Mouse (Mus musculus) gonadal fat pad, adult 2 months (tissue): Measurements from ENCODE around the gene Ppm1m. TPM values are rescaled to one million over a fixed set of nuclear protein-coding genes. Genes with fewer than 3 reads are reported as not detected.

Experiments used
- DNase-seq: peaks from one replicate; pipeline ENCODE4 v3.0.0-alpha.2; 2012; ENCODE audit warnings: low read depth
- polyA plus RNA-seq: library from polyadenylated mRNA; depleted of rRNA; stranded (reverse); fragments of >200 nt; gene quantifications from 2 replicates; pipeline ENCODE4 v1.2.3, GENCODE M21; 2012; rRNA removed

Gene Ppm1m
- polyA plus RNA-seq, 1 experiment, result 104 TPM

DNA sequence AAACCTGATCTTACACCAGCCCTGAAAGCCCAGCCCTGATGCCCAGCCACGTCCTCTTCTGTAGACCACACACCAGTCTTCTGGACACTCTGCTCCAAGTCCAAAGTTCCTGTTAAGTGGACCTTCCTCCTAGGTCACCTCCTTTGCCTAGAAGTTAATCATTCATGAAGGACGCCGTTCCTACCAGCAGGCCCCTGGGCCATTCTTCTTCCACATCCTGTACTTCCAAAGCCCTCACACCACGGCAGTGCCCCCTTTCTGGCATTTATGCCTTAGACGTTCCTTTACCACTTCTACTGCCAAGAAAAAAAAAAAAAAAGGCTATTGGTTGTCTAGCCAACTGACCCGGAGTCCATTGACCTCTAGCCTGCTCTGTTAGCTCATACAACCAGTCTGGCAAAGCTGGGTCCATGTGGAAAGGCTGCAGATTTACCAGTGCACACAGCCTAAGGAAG lies 41.5 kb downstream of the Ppm1m start, which contains the start of gene Glyctk:
Gene Glyctk, minus strand, starts transcription at position 102 of the 455 bp plus-strand sequence.
- no peak for DNase-seq

GRCm38 (mm10) chr9:106157623-106157925 lies 42.0 kb downstream of the Ppm1m start:
- DNase-seq, result no peak

DNA sequence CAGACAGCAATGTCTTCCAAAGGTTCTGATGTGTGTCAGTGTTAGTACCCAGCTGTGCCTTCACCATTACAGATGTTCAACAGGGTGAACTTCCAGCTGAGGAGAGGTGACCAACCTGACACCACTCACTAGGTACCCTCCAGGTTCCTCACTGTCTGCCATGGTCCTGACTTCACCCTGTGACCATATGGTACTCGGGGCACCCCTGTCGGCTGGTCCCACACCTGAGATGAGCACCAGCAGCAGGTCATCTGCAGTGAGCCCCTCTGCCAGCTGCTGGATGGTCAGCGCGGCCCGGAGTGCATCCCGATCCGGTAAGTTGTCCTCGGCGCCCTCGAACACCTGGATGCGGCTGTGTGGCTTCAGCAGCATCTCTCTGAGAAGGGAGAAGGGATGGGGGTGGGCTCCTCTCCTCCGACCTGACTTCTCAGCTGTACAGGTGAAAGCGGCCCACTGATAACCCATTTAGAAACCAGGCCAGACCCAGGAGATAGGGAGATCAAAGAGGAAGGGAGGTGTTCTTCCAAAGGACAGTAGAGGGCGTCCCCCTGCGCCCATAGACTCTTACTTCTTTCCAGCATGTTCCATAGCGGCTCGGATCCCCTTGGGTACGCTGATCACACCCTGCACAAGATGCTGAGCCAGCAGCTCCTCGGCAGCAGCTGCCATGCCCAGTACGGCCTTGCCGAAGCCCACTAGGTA lies 42.5 kb downstream of the Ppm1m start:
- DNase-seq, result no peak

DNA sequence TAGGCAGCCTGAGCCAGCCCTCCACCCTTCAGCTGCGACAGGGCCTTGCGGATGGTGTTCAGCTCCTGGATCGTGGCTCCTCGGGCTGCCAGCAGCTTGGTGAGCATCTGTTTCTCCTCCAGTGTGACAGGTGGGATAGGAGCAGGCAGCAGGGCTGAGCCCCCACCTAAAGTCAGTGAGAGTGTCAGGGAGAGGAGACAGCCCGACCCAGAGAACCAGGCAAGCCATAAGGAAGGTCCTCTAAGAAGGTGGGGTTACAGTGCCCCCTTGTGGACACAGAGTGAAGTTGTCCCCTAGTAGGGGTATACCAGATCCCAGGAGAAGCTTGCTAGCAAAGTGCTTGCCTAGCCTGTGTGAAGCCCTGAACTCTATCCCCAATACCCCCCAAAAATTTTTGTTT lies 43.1 kb downstream of the Ppm1m start:
- DNase-seq, result no peak

DNA sequence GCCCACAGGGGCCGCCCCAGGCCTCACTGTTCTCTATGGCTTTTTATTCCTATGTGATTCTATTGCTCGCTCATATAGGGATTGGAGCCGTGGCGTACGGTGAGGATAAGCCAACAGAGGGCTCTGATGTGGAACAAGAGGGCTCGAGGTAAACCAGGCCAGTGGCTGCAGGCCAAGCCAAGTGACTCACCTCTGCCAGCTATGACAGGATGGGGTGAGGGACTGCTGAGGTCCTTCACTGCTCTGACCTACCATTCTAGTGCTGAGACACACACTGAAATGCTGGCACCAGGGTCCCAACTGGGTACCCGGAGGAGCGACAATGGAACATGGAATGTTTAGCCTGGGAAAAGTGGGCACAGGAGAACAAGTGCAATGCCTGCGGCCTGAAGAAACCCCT lies 45.4 kb downstream of the Ppm1m start:
- DNase-seq, result no peak

- DNase-seq, result no peak
Measured at GRCm38 (mm10) chr9:106149399-106149754, 50.2 kb downstream of the Ppm1m start.

DNA sequence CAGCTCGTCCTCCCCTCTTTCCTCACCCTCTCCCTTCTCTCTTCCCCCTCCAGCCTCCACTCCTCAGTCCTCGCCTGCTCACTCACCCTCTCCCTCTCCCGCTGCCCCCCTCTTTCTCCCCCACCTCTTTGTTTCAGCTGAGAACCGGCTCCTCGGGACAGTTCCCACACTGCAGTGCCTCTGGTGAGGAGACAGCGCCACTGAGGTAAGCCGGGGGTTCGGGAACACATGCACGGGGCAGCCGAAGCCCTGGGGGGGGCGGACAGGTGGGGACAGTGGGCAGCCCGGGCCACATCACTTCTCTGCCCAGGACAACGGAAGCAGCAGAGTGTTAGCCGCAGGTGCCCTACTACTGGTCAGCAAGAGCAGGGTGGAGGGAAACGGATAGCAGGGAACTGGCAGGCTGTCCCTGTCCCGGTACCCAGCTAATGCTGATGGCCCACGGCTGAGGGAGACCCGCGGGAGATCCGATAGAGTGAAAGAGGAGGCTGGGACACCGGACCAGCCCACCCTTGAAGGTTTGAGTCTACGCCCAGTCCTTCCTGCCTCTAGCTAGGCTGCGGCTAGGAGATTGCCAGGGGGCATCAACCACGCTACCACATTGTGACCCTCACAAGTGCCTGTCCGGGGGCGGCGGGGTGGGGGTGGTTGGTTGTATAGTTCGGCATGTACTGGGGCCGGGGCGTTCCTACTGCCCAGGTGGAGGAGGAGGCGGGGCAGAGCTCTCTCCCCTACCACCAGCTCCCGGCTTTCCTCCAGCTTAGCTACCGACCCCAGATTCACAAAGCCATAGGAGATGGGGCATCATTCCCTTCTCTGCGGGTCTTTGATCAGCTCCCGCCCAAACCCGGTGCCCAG lies 50.8 kb downstream of the Ppm1m start:
- no peak for DNase-seq

- DNase-seq, result no peak
Measured at GRCm38 (mm10) chr9:106147851-106148431, 51.6 kb downstream of the Ppm1m start.

- DNase-seq, result no peak
Measured at GRCm38 (mm10) chr9:106147281-106147680, 52.3 kb downstream of the Ppm1m start.

DNA sequence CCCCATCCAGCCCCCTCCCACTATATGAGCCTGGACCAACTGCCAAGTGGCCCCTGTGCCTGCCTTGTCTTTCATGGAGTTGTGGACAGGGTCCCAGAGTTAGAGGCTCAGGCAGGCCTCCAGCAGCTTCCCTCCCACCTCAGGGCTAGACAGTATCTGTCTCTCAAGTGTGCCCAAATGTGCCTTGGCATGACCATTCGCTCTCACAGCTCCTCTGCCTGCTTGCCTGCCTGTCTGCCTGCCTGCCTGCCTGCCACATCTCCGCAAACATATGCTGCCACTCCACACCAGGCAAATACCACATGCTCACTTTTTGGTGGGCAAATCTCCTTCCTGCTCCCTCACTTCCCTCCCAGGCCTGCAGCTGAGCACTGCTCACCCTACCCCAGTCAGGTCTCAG lies 54.0 kb downstream of the Ppm1m start:
- DNase-seq, result no peak

Other genes with a start within 250 kb of the Ppm1m start
- 24.8 and 37.4 TPM in 2 replicates for gene Col6a5, start 239.1 kb downstream of the Ppm1m start, polyA plus RNA-seq
- gene Col6a4, start 103.0 kb downstream of the Ppm1m start, polyA plus RNA-seq, result 43.0 and 61.0 TPM in 2 replicates
- gene Glyctk, start 41.6 kb downstream of the Ppm1m start, polyA plus RNA-seq, result 6.9 and 9.0 TPM in 2 replicates
- gene Wdr82, start 28.8 kb downstream of the Ppm1m start, polyA plus RNA-seq, result 46.2 and 59.1 TPM in 2 replicates
- gene Twf2, start 3.4 kb upstream of the Ppm1m start, polyA plus RNA-seq, result 41.8 and 55.0 TPM in 2 replicates
- 4.0 and 5.2 TPM in 2 replicates for gene Tlr9, start 22.9 kb upstream of the Ppm1m start, polyA plus RNA-seq
- 203 and 204 TPM in 2 replicates for gene Alas1, start 48.9 kb upstream of the Ppm1m start, polyA plus RNA-seq
- gene Poc1a, start 81.3 kb upstream of the Ppm1m start, polyA plus RNA-seq, result 5.4 and 5.6 TPM in 2 replicates
- gene Dusp7, start 168.9 kb upstream of the Ppm1m start, polyA plus RNA-seq, result 43.8 and 53.6 TPM in 2 replicates
- 567 and 580 TPM in 2 replicates for gene Rpl29, start 229.7 kb upstream of the Ppm1m start, polyA plus RNA-seq
- gene Acy1, start 238.6 kb upstream of the Ppm1m start, polyA plus RNA-seq, result 14.1 and 18.7 TPM in 2 replicates
- 133 and 140 TPM in 2 replicates for gene Abhd14b, start 247.7 kb upstream of the Ppm1m start, polyA plus RNA-seq
- gene Abhd14a, start 247.9 kb upstream of the Ppm1m start, polyA plus RNA-seq, result 26.9 and 36.5 TPM in 2 replicates